Mouse (Mus musculus) heart, embryonic 14.5 days (tissue): ENCODE data around the gene Col17a1. TPM values are rescaled to one million over a fixed set of nuclear protein-coding genes. Genes with fewer than 3 reads are reported as not detected.
A peak's percentile ranks its signal among the peaks of the same experiment; 100 is the strongest.

Experiments used
- ATAC-seq: fragments of 200-750 bp; cut with Nextera tagmentation; 2 replicates; pipeline ENCODE4 v1.8.0; 2017; ENCODE audit warnings: low read depth, moderate TSS enrichment; ENCODE audit not compliant: insufficient number of reproducible peaks, insufficient read depth, low FRiP score
- H3K27ac ChIP-seq, 2 experiments: fragments of 200-500 bp in 1 of 2; fragments of 300-500 bp in 1 of 2; sonication (generic) in 1 of 2; replicated peaks in 1 of 2; 2 replicates each; pipeline ENCODE4 v1.5.1; 2012 to 2014; ENCODE audit warnings: low read depth in 2 of 2, low read length in 2 of 2, control low read depth in 1 of 2, mild to moderate bottlenecking in 1 of 2, mixed read lengths in 1 of 2; ENCODE audit not compliant: control insufficient read depth in 1 of 2, insufficient read depth in 1 of 2
- H3K27me3 ChIP-seq: fragments of 300-500 bp; sonication (generic); 2 replicates; pipeline ENCODE4 v1.6.1; 2014; ENCODE audit warnings: mild to moderate bottlenecking, low read length, control low read depth; ENCODE audit not compliant: control insufficient read depth, insufficient read depth
- H3K36me3 ChIP-seq: fragments of 300-500 bp; sonication (generic); 2 replicates; pipeline ENCODE4 v1.6.1; 2014; ENCODE audit warnings: mild to moderate bottlenecking, control low read depth, low read length, mixed read lengths; ENCODE audit not compliant: control insufficient read depth, insufficient read depth
- H3K4me1 ChIP-seq, 2 experiments: fragments of 200-500 bp in 1 of 2; fragments of 300-500 bp in 1 of 2; sonication (generic) in 1 of 2; 2 replicates each; pipeline ENCODE4 v1.6.1; 2012 to 2014; ENCODE audit warnings: low read length in 2 of 2, control low read depth in 1 of 2, mixed read lengths in 1 of 2; ENCODE audit not compliant: control insufficient read depth in 2 of 2, insufficient read depth in 2 of 2
- H3K4me2 ChIP-seq: fragments of 300-500 bp; sonication (generic); 2 replicates; pipeline ENCODE4 v1.6.1; 2014; ENCODE audit warnings: mild to moderate bottlenecking, low read length
- H3K4me3 ChIP-seq, 2 experiments: fragments of 200-500 bp in 1 of 2; fragments of 300-500 bp in 1 of 2; sonication (generic) in 1 of 2; 2 replicates each; pipeline ENCODE4 v1.5.1; 2012 to 2014; ENCODE audit warnings: low read length in 2 of 2, mild to moderate bottlenecking in 2 of 2, control low read depth in 1 of 2, low read depth in 1 of 2, moderate library complexity in 1 of 2; ENCODE audit not compliant: control insufficient read depth in 1 of 2, insufficient read depth in 1 of 2
- H3K9ac ChIP-seq: fragments of 300-500 bp; sonication (generic); 2 replicates; pipeline ENCODE4 v1.6.1; 2014; ENCODE audit warnings: mild to moderate bottlenecking, low read length
- H3K9me3 ChIP-seq: fragments of 300-500 bp; sonication (generic); 2 replicates; pipeline ENCODE4 v1.6.1; 2016; ENCODE audit warnings: low read length, control low read depth; ENCODE audit not compliant: control insufficient read depth
- WGBS: fragments of 180-500 bp; shearing (Covaris S2); extraction: QIAGEN DNeasy Blood & Tissue Kit; methylation state at CpG from one replicate; pipeline ENCODE4 v1.1.7; 2014; 5-methylcytosine and 5-hydroxymethylcytosine counted together
- polyA plus RNA-seq: library from polyadenylated mRNA; unstranded; fragments of >200 nt; fragmentation: Nextera tagmentation; extraction: Ambion mirVana; gene quantifications from 2 replicates; pipeline ENCODE4 v1.2.1, GENCODE M21; 2014

Gene Col17a1
- polyA plus RNA-seq, 1 experiment from 2014 or later, result 0.46 TPM

GRCm38 (mm10) chr19:47668399-47668798 is 23.5 kb downstream of the Col17a1 start:
- Histone ChIP-seq H3K27me3 (no peaks in the 10 kb centered on the region), H3K9ac (no peak overlapping the region), H3K4me2 (no peak overlapping the region), H3K4me1 (peaks cover 7% of the 10 kb centered on the region in 2 experiments), H3K4me3 (no peak overlapping the region), H3K9me3 (no peaks in the 10 kb centered on the region), H3K36me3 (no peaks in the 10 kb centered on the region), H3K27ac (no peak overlapping the region)
- no peak for ATAC-seq
- 73% methylated on average over 9 of the region's 9 CpGs for WGBS

GRCm38 (mm10) chr19:47667601-47668000 is 24.3 kb downstream of the Col17a1 start:
- Histone ChIP-seq H3K4me1 (peaks cover 7% of the 10 kb centered on the region in 2 experiments), H3K27ac (no peak overlapping the region), H3K4me3 (no peak overlapping the region), H3K4me2 (no peak overlapping the region), H3K9ac (no peak overlapping the region), H3K36me3 (no peaks in the 10 kb centered on the region), H3K27me3 (no peaks in the 10 kb centered on the region), H3K9me3 (no peaks in the 10 kb centered on the region)
- 53% methylated on average over 8 of the region's 8 CpGs for WGBS
- no peak for ATAC-seq

- WGBS, result 76% methylated on average over 9 of the region's 9 CpGs
- no peak for ATAC-seq
- H3K27ac ChIP-seq, result peak overlapping the region in 1 of 2 experiments; percentile 39; a peak in 1 of 4 replicates
Measured at GRCm38 (mm10) chr19:47659765-47660408, 32.0 kb downstream of the Col17a1 start.

GRCm38 (mm10) chr19:47658914-47659535 is 32.9 kb downstream of the Col17a1 start:
- Histone ChIP-seq H3K9ac (peak overlapping the region; percentile 9), H3K27me3 (no peaks in the 10 kb centered on the region), H3K27ac (peak overlapping the region; percentile 39 to 60), H3K9me3 (no peaks in the 10 kb centered on the region), H3K4me2 (peak overlapping the region; percentile 7; the same call in 1 of the 2 replicates), H3K36me3 (no peaks in the 10 kb centered on the region), H3K4me1 (peaks cover 5 to 13% of the 10 kb centered on the region in 2 experiments), H3K4me3 (no peak overlapping the region)
- 11% methylated on average over 5 of the region's 5 CpGs for WGBS
- peak; percentile 75; the same call in 1 of the 2 replicates for ATAC-seq

More at GRCm38 (mm10) chr19:47659765-47660408, 32.0 kb downstream of the Col17a1 start:
- H3K4me1 ChIP-seq, result peaks cover 5 to 13% of the 10 kb centered on the region in 2 experiments
- H3K9ac ChIP-seq, result no peak overlapping the region; the same call in 1 of the 2 replicates
- H3K4me3 ChIP-seq, result no peak overlapping the region
- H3K4me2 ChIP-seq, result no peak overlapping the region
- no peaks in the 10 kb centered on the region for H3K27me3 ChIP-seq
- H3K36me3 ChIP-seq, result no peaks in the 10 kb centered on the region
- H3K9me3 ChIP-seq, result no peaks in the 10 kb centered on the region

GRCm38 (mm10) chr19:47654896-47655295 is 37.0 kb downstream of the Col17a1 start:
- 60% methylated on average over 11 of the region's 11 CpGs for WGBS
- H3K36me3 ChIP-seq, result no peaks in the 10 kb centered on the region

GRCm38 (mm10) chr19:47653173-47653572 is 38.7 kb downstream of the Col17a1 start:
- no peak for ATAC-seq
- 81% methylated on average over 8 of the region's 8 CpGs for whole genome bisulfite sequencing
- Histone ChIP-seq H3K9ac (no peak overlapping the region), H3K36me3 (no peaks in the 10 kb centered on the region; the same call in 1 of the 2 replicates), H3K4me1 (no peaks in the 10 kb centered on the region), H3K27me3 (no peaks in the 10 kb centered on the region), H3K4me3 (no peak overlapping the region), H3K9me3 (no peaks in the 10 kb centered on the region), H3K4me2 (no peak overlapping the region), H3K27ac (no peak overlapping the region)

More at GRCm38 (mm10) chr19:47654896-47655295, 37.0 kb downstream of the Col17a1 start:
- no peak overlapping the region for H3K4me3 ChIP-seq
- H3K4me2 ChIP-seq, result no peak overlapping the region
- H3K4me1 ChIP-seq, result peaks cover 5 to 11% of the 10 kb centered on the region in 2 experiments
- no peak overlapping the region for H3K27ac ChIP-seq
- H3K9me3 ChIP-seq, result no peaks in the 10 kb centered on the region
- H3K27me3 ChIP-seq, result no peaks in the 10 kb centered on the region
- no peak overlapping the region for H3K9ac ChIP-seq
- no peak for ATAC-seq

GRCm38 (mm10) chr19:47652255-47652654 is 39.6 kb downstream of the Col17a1 start:
- Histone ChIP-seq H3K9ac (no peak overlapping the region), H3K36me3 (peaks cover 4% of the 10 kb centered on the region), H3K4me1 (no peaks in the 10 kb centered on the region), H3K4me3 (no peak overlapping the region), H3K4me2 (no peak overlapping the region), H3K27ac (no peak overlapping the region), H3K27me3 (no peaks in the 10 kb centered on the region), H3K9me3 (no peaks in the 10 kb centered on the region)
- ATAC-seq, result no peak
- 70% methylated on average over 8 of the region's 8 CpGs for WGBS
